Mouse (Mus musculus) hindbrain, embryonic 13.5 days (tissue): ENCODE data around the gene Zbtb9. TPM values are rescaled to one million over a fixed set of nuclear protein-coding genes. Genes with fewer than 3 reads are reported as not detected.

Experiments
- ATAC-seq: fragments of 200-750 bp; cut with Nextera tagmentation; 2 replicates; pipeline ENCODE4 v1.8.0; 2017; ENCODE audit warnings: moderate TSS enrichment; ENCODE audit not compliant: low FRiP score
- H3K27ac ChIP-seq: fragments of 300-500 bp; sonication (generic); 2 replicates; pipeline ENCODE4 v1.5.1; 2015; ENCODE audit warnings: inconsistent platforms, mild to moderate bottlenecking, moderate library complexity
- H3K27me3 ChIP-seq: fragments of 300-500 bp; sonication (generic); 2 replicates; pipeline ENCODE4 v1.6.1; 2015; ENCODE audit warnings: mild to moderate bottlenecking, inconsistent platforms
- H3K36me3 ChIP-seq: fragments of 300-500 bp; sonication (generic); 2 replicates; pipeline ENCODE4 v1.6.1; 2015; ENCODE audit warnings: mild to moderate bottlenecking, inconsistent platforms
- H3K4me1 ChIP-seq: fragments of 300-500 bp; sonication (generic); replicated peaks from 2 replicates; pipeline ENCODE4 v1.6.1; 2015; ENCODE audit warnings: inconsistent platforms
- H3K4me2 ChIP-seq: fragments of 300-500 bp; sonication (generic); 2 replicates; pipeline ENCODE4 v1.6.1; 2015; ENCODE audit warnings: inconsistent platforms, mild to moderate bottlenecking, moderate library complexity
- H3K4me3 ChIP-seq: fragments of 300-500 bp; sonication (generic); 2 replicates; pipeline ENCODE4 v1.5.1; 2015; ENCODE audit warnings: mild to moderate bottlenecking, inconsistent platforms
- H3K9ac ChIP-seq: fragments of 300-500 bp; sonication (generic); 2 replicates; pipeline ENCODE4 v1.6.1; 2015; ENCODE audit warnings: mild to moderate bottlenecking, inconsistent platforms
- H3K9me3 ChIP-seq: fragments of 300-500 bp; sonication (generic); 2 replicates; pipeline ENCODE4 v1.6.1; 2016; ENCODE audit warnings: inconsistent platforms
- WGBS: fragments of 180-500 bp; shearing (Covaris S2); methylation state at CpG from one replicate; pipeline ENCODE4 v1.1.7; 2015; 5-methylcytosine and 5-hydroxymethylcytosine counted together
- polyA plus RNA-seq: library from polyadenylated mRNA; unstranded; fragments of >200 nt; fragmentation: Nextera tagmentation; extraction: Ambion mirVana; gene quantifications from 2 replicates; pipeline ENCODE4 v1.2.1, GENCODE M21; 2015

The Zbtb9 gene
- polyA plus RNA-seq, 1 experiment from 2014 or later = 17.8 TPM

- Histone ChIP-seq H3K9me3 (no peaks in the 10 kb centered on the region), H3K27me3 (peaks cover 6% of the 10 kb centered on the region; the same call in 1 of the 2 replicates), H3K4me3 (no peak overlapping the region), H3K4me2 (no peak overlapping the region), H3K4me1 (peaks cover 11% of the 10 kb centered on the region; the same call in 1 of the 2 replicates), H3K27ac (no peak overlapping the region), H3K36me3 (no peaks in the 10 kb centered on the region), H3K9ac (no peak overlapping the region)
- ATAC-seq = no peak
- 87% methylated on average over 2 of the region's 2 CpGs for WGBS
These were observed 35.3 kb downstream of the Zbtb9 start for GRCm38 (mm10) chr17:27008277-27008676.

GRCm38 (mm10) chr17:27011167-27011566 lies 38.2 kb downstream of the Zbtb9 start:
- Histone ChIP-seq H3K27me3 (no peaks in the 10 kb centered on the region), H3K4me2 (no peak overlapping the region), H3K9ac (no peak overlapping the region), H3K9me3 (no peaks in the 10 kb centered on the region), H3K4me1 (peaks cover 11% of the 10 kb centered on the region; the same call in 1 of the 2 replicates), H3K27ac (no peak overlapping the region), H3K4me3 (no peak overlapping the region), H3K36me3 (no peaks in the 10 kb centered on the region)
- ATAC-seq = no peak
- WGBS = 90% methylated on average over 10 of the region's 10 CpGs

GRCm38 (mm10) chr17:27011998-27012672 lies 39.2 kb downstream of the Zbtb9 start:
- H3K9me3 ChIP-seq = no peaks in the 10 kb centered on the region
- no peak overlapping the region for H3K9ac ChIP-seq
- WGBS = 63% methylated on average over 14 of the region's 14 CpGs
- ATAC-seq = no peak
- peaks cover 12% of the 10 kb centered on the region; the same call in 1 of the 2 replicates for H3K4me1 ChIP-seq
- 0 out of 2 replicates have a peak overlapping the region, but pooled peaks have one; percentile 35 for H3K27ac ChIP-seq
- no peaks in the 10 kb centered on the region for H3K36me3 ChIP-seq
- no peak overlapping the region for H3K4me2 ChIP-seq
- H3K4me3 ChIP-seq = no peak overlapping the region
- no peaks in the 10 kb centered on the region for H3K27me3 ChIP-seq

GRCm38 (mm10) chr17:27012909-27013308 lies 39.9 kb downstream of the Zbtb9 start:
- H3K9ac ChIP-seq = no peak overlapping the region
- ATAC-seq = no peak
- no peaks in the 10 kb centered on the region for H3K9me3 ChIP-seq
- no peak overlapping the region for H3K4me3 ChIP-seq
- 25% methylated on average over 6 of the region's 6 CpGs for WGBS
- no peaks in the 10 kb centered on the region for H3K36me3 ChIP-seq
- H3K27me3 ChIP-seq = no peaks in the 10 kb centered on the region
- peaks cover 18% of the 10 kb centered on the region for H3K4me1 ChIP-seq
- H3K4me2 ChIP-seq = no peak overlapping the region
- H3K27ac ChIP-seq = 0 out of 2 replicates have a peak overlapping the region, but pooled peaks have one; percentile 35

- Histone ChIP-seq H3K4me2 (peak overlapping the region; percentile 64), H3K9ac (peak overlapping the region; percentile 62), H3K4me1 (peaks cover 19% of the 10 kb centered on the region), H3K9me3 (no peaks in the 10 kb centered on the region), H3K27ac (no peak overlapping the region), H3K36me3 (peaks cover 34% of the 10 kb centered on the region), H3K4me3 (peak overlapping the region; percentile 45), H3K27me3 (no peaks in the 10 kb centered on the region)
- ATAC-seq = peak; percentile 68
- WGBS = 7% methylated on average over 34 of the region's 34 CpGs
These were observed 44.9 kb downstream of the Zbtb9 start for GRCm38 (mm10) chr17:27017564-27018499.

- Histone ChIP-seq H3K4me2 (peak overlapping the region; percentile 64), H3K36me3 (peaks cover 39% of the 10 kb centered on the region), H3K27ac (no peak overlapping the region), H3K4me1 (peaks cover 16% of the 10 kb centered on the region), H3K9ac (peak overlapping the region; percentile 62), H3K27me3 (no peaks in the 10 kb centered on the region), H3K9me3 (no peaks in the 10 kb centered on the region), H3K4me3 (peak overlapping the region; percentile 45)
- no peak for ATAC-seq
- WGBS = 32% methylated on average over 12 of the region's 12 CpGs
These were observed 45.7 kb downstream of the Zbtb9 start for GRCm38 (mm10) chr17:27018555-27019196.

- Histone ChIP-seq H3K4me3 (no peak overlapping the region), H3K27ac (no peak overlapping the region), H3K4me2 (no peak overlapping the region), H3K36me3 (peaks cover 61% of the 10 kb centered on the region), H3K9me3 (no peaks in the 10 kb centered on the region), H3K4me1 (peaks cover 20% of the 10 kb centered on the region), H3K27me3 (no peaks in the 10 kb centered on the region), H3K9ac (no peak overlapping the region)
- WGBS = 92% methylated on average over 14 of the region's 14 CpGs
- ATAC-seq = no peak
These were observed 48.1 kb downstream of the Zbtb9 start for GRCm38 (mm10) chr17:27021076-27021475.

GRCm38 (mm10) chr17:27021736-27022135 lies 48.8 kb downstream of the Zbtb9 start:
- no peak overlapping the region for H3K4me2 ChIP-seq
- H3K9me3 ChIP-seq = no peaks in the 10 kb centered on the region
- 91% methylated on average over 9 of the region's 9 CpGs for WGBS
- no peak for ATAC-seq
- H3K27me3 ChIP-seq = no peaks in the 10 kb centered on the region
- peaks cover 20% of the 10 kb centered on the region for H3K4me1 ChIP-seq
- H3K27ac ChIP-seq = no peak overlapping the region
- no peak overlapping the region for H3K4me3 ChIP-seq
- no peak overlapping the region for H3K9ac ChIP-seq
- H3K36me3 ChIP-seq = peaks cover 61% of the 10 kb centered on the region

GRCm38 (mm10) chr17:27023342-27023741 lies 50.4 kb downstream of the Zbtb9 start:
- no peak overlapping the region for H3K4me3 ChIP-seq
- H3K36me3 ChIP-seq = peaks cover 61% of the 10 kb centered on the region
- ATAC-seq = no peak
- H3K27me3 ChIP-seq = no peaks in the 10 kb centered on the region
- WGBS = 88% methylated on average over 4 of the region's 4 CpGs
- H3K9ac ChIP-seq = no peak overlapping the region
- H3K4me2 ChIP-seq = no peak overlapping the region
- H3K9me3 ChIP-seq = no peaks in the 10 kb centered on the region
- H3K4me1 ChIP-seq = peaks cover 25% of the 10 kb centered on the region
- no peak overlapping the region for H3K27ac ChIP-seq

- WGBS = 94% methylated on average over 17 of the region's 17 CpGs
- H3K36me3 ChIP-seq = peaks cover 52% of the 10 kb centered on the region
These were observed 52.4 kb downstream of the Zbtb9 start for GRCm38 (mm10) chr17:27025326-27025902.

GRCm38 (mm10) chr17:27025951-27026350 lies 53.0 kb downstream of the Zbtb9 start:
- Histone ChIP-seq H3K4me2 (no peak overlapping the region), H3K9me3 (no peaks in the 10 kb centered on the region), H3K4me1 (peaks cover 23% of the 10 kb centered on the region), H3K36me3 (peaks cover 47% of the 10 kb centered on the region), H3K27ac (no peak overlapping the region), H3K27me3 (no peaks in the 10 kb centered on the region), H3K4me3 (no peak overlapping the region), H3K9ac (no peak overlapping the region)
- 93% methylated on average over 3 of the region's 3 CpGs for WGBS
- no peak for ATAC-seq

More at GRCm38 (mm10) chr17:27025326-27025902, 52.4 kb downstream of the Zbtb9 start:
- Histone ChIP-seq H3K4me2 (no peak overlapping the region), H3K9me3 (no peaks in the 10 kb centered on the region), H3K4me3 (no peak overlapping the region), H3K27ac (no peak overlapping the region), H3K9ac (no peak overlapping the region), H3K4me1 (peaks cover 23% of the 10 kb centered on the region), H3K27me3 (no peaks in the 10 kb centered on the region)
- no peak for ATAC-seq
